In genomic region chr11:117248734-117249248, GRCm38 (mm10) we compare ENCODE assay signal across 10 mouse cellular contexts. TPM values are rescaled to one million over a fixed set of nuclear protein-coding genes. Genes with fewer than 3 reads are reported as not detected.
DNase-seq lines count a peak whose midpoint lies in the region; ATAC-seq lines count a peak whose summit lies in the region.
"Had no signal": no experiment of that assay in that cellular context is flagged by ENCODE, and none has a peak within 500 bp of the region (broad histone marks: within the 10 kb centered on the region; RNA-seq: fewer than 3 reads in every experiment).

No protein-coding gene starts in this region.

- no peaks in the 10 kb centered on the region for H3K27me3 ChIP-seq in midbrain, embryonic 10.5 days (ENCODE audit: low read depth, poor library complexity, severe bottlenecking)
- no peaks in the 10 kb centered on the region for H3K27me3 ChIP-seq in midbrain, embryonic 11.5 days (ENCODE audit: control insufficient read depth, insufficient read depth, low read length)
- H3K27me3 ChIP-seq in hindbrain, embryonic 12.5 days = no peaks in the 10 kb centered on the region
- H3K27me3 ChIP-seq: neural tube, embryonic 12.5 days had no signal

- H3K9ac ChIP-seq in midbrain, embryonic 11.5 days (ENCODE audit: low read length) = no peak overlapping the region
- no peak overlapping the region for H3K9ac ChIP-seq in hindbrain, embryonic 12.5 days
- H3K9ac ChIP-seq: neural tube, embryonic 12.5 days had no signal

- 78% methylated on average over 11 of the region's 11 CpGs for WGBS in midbrain, embryonic 10.5 days
- 73% methylated on average over 11 of the region's 11 CpGs for WGBS in midbrain, embryonic 11.5 days
- 45% methylated on average over 11 of the region's 11 CpGs for WGBS in hindbrain, embryonic 12.5 days

- no peaks in the 10 kb centered on the region for H3K36me3 ChIP-seq in midbrain, embryonic 10.5 days
- no peaks in the 10 kb centered on the region for H3K36me3 ChIP-seq in midbrain, embryonic 11.5 days (ENCODE audit: control insufficient read depth, insufficient read depth, low read length)
- H3K36me3 ChIP-seq in hindbrain, embryonic 12.5 days = no peaks in the 10 kb centered on the region
- H3K36me3 ChIP-seq: neural tube, embryonic 12.5 days had no signal

- no peak overlapping the region for H3K4me3 ChIP-seq in midbrain, embryonic 10.5 days
- no peak overlapping the region for H3K4me3 ChIP-seq in midbrain, embryonic 11.5 days (ENCODE audit: low read depth, low read length)
- H3K4me3 ChIP-seq in hindbrain, embryonic 12.5 days = no peak overlapping the region
- H3K4me3 ChIP-seq: neural tube, embryonic 12.5 days had no signal

- no peaks in the 10 kb centered on the region for H3K9me3 ChIP-seq in midbrain, embryonic 10.5 days (replicated peaks)
- H3K9me3 ChIP-seq in midbrain, embryonic 11.5 days (ENCODE audit: control insufficient read depth, low read length) = no peaks in the 10 kb centered on the region
- no peaks in the 10 kb centered on the region for H3K9me3 ChIP-seq in hindbrain, embryonic 12.5 days (replicated peaks)
- H3K9me3 ChIP-seq: neural tube, embryonic 12.5 days had no signal

- peaks cover 45% of the 10 kb centered on the region for H3K4me1 ChIP-seq in midbrain, embryonic 10.5 days
- peaks cover 3% of the 10 kb centered on the region; the same call in 1 of the 2 replicates for H3K4me1 ChIP-seq in midbrain, embryonic 11.5 days (ENCODE audit: control insufficient read depth, insufficient read depth, low read length)
- peaks cover 21% of the 10 kb centered on the region for H3K4me1 ChIP-seq in hindbrain, embryonic 12.5 days

- peak overlapping the region; percentile 47; the same call in 1 of the 2 replicates for H3K27ac ChIP-seq in midbrain, embryonic 10.5 days (replicated peaks)
- H3K27ac ChIP-seq in midbrain, embryonic 11.5 days (ENCODE audit: low read depth, low read length) = no peak overlapping the region
- H3K27ac ChIP-seq in hindbrain, embryonic 12.5 days = no peak overlapping the region; the same call in 1 of the 2 replicates
- H3K27ac ChIP-seq: neural tube, embryonic 12.5 days had no signal

- ATAC-seq in midbrain, embryonic 11.5 days (ENCODE audit: low FRiP score) = no peak
- peak; percentile 32; the same call in 1 of the 2 replicates for ATAC-seq in hindbrain, embryonic 12.5 days (ENCODE audit: low FRiP score)

- H3K4me2 ChIP-seq in midbrain, embryonic 11.5 days = no peak overlapping the region
- H3K4me2 ChIP-seq in hindbrain, embryonic 12.5 days (replicated peaks) = no peak overlapping the region
- H3K4me2 ChIP-seq: neural tube, embryonic 12.5 days had no signal

- peak; percentile 33 to 66 for DNase-seq in frontal cortex, postnatal 36 days (ENCODE audit: low spot score in 2 of 2)
- no peak for DNase-seq in frontal cortex, postnatal 10 days (ENCODE audit: low spot score in 2 of 2)
- no peak for DNase-seq in midbrain, embryonic 10.5 days (ENCODE audit: low spot score)
- DNase-seq in midbrain, embryonic 11.5 days (ENCODE audit: low spot score, missing footprints) = no peak
- DNase-seq in right cerebral cortex, postnatal 25 days = peak; percentile 57
- no peak for DNase-seq in spleen, postnatal 10 days (ENCODE audit: low spot score in 2 of 2)
- DNase-seq in spleen, adult 18-20 months = no peak
- DNase-seq: cerebellum, adult 11-12 months had no signal

RNA-seq across cellular contexts. Expression of gene Sept9, which starts 49.3 kb away (rescaled TPM):
- 186 and 195 TPM in 2 replicates for polyA plus RNA-seq in midbrain, embryonic 10.5 days (2016; fragmentation: Nextera tagmentation; extraction: Ambion mirVana)
- polyA plus RNA-seq in midbrain, embryonic 11.5 days (2014; fragmentation: Nextera tagmentation; extraction: Ambion mirVana) = 146 and 152 TPM in 2 replicates
- 165 and 179 TPM in 2 replicates for polyA plus RNA-seq in hindbrain, embryonic 12.5 days (2016; fragmentation: Nextera tagmentation; extraction: Ambion mirVana)

Comparison
In these comparisons a context has a peak if more than half of its experiments do, and no peak if none do; other contexts are left out.
1. DNase-seq: peak in frontal cortex, postnatal 36 days (2 of 2) and right cerebral cortex, postnatal 25 days (single experiment); none in frontal cortex, postnatal 10 days (0 of 2), midbrain, embryonic 10.5 days (single experiment), midbrain, embryonic 11.5 days (single experiment), spleen, postnatal 10 days (0 of 2) and spleen, adult 18-20 months (0 of 2).